Mouse (Mus musculus): ENCODE results near the gene Banp. TPM values are rescaled to one million over a fixed set of nuclear protein-coding genes. Genes with fewer than 3 reads are reported as not detected.

The Banp gene
- total and polyA plus RNA-seq, 3 experiments: 35.7 to 50.7 (median 42.5) TPM

- 0 out of 2 replicates have a peak, but pooled peaks cover 2% of the 10 kb centered on the region for H3K4me1 ChIP-seq (ENCODE audit: insufficient read depth, low read depth, low read length)
- H3K9me3 ChIP-seq (replicated peaks): no peaks in the 10 kb centered on the region
- H3K36me3 ChIP-seq (replicated peaks): no peaks in the 10 kb centered on the region
- no peak for ATAC-seq (ENCODE audit: extremely low read depth, insufficient number of reproducible peaks, low FRiP score, poor library complexity, severe bottlenecking)
- no peak for DNase-seq (ENCODE audit: low spot score)
- H3K4me3 ChIP-seq (ENCODE audit: low read depth, low read length): no peak overlapping the region
- peaks cover 78% of the 10 kb centered on the region for H3K27me3 ChIP-seq (ENCODE audit: insufficient read depth, low read length)
- TF ChIP-seq POLR2AphosphoS5 (IDR thresholded peaks at IDR 0.05; ENCODE audit: insufficient replicate concordance, low read depth, low read length): no peak
- no peak for TF ChIP-seq GATA2 (IDR thresholded peaks at IDR 0.05; ENCODE audit: borderline replicate concordance, low read depth, low read length)
- TF ChIP-seq CTCF (IDR thresholded peaks at IDR 0.05; ENCODE audit: low read depth, low read length): no peak
- TF ChIP-seq GATA1 (IDR thresholded peaks at IDR 0.05; ENCODE audit: borderline replicate concordance, low read length): no peak
- no peak for TF ChIP-seq TAL1 (conservative IDR thresholded peaks at IDR 0.05; ENCODE audit: low read depth, low read length)
Observed at GRCm38 (mm10) chr8:122069281-122069680, 119.7 kb downstream of the Banp start.

- no peak for TF ChIP-seq GATA1 (IDR thresholded peaks at IDR 0.05; ENCODE audit: borderline replicate concordance, low read length)
- TF ChIP-seq POLR2AphosphoS5 (IDR thresholded peaks at IDR 0.05; ENCODE audit: insufficient replicate concordance, low read depth, low read length): no peak
- no peak for TF ChIP-seq CTCF (IDR thresholded peaks at IDR 0.05; ENCODE audit: low read depth, low read length)
- TF ChIP-seq TAL1 (conservative IDR thresholded peaks at IDR 0.05; ENCODE audit: low read depth, low read length): no peak
- TF ChIP-seq GATA2 (IDR thresholded peaks at IDR 0.05; ENCODE audit: borderline replicate concordance, low read depth, low read length): no peak
- H3K4me3 ChIP-seq (ENCODE audit: low read depth, low read length): no peak overlapping the region
- 0 out of 2 replicates have a peak, but pooled peaks cover 2% of the 10 kb centered on the region for H3K4me1 ChIP-seq (ENCODE audit: insufficient read depth, low read depth, low read length)
- DNase-seq (ENCODE audit: low spot score): no peak
- no peaks in the 10 kb centered on the region for H3K36me3 ChIP-seq (replicated peaks)
- H3K27me3 ChIP-seq (ENCODE audit: insufficient read depth, low read length): peaks cover 81% of the 10 kb centered on the region
- no peak for ATAC-seq (ENCODE audit: extremely low read depth, insufficient number of reproducible peaks, low FRiP score, poor library complexity, severe bottlenecking)
- H3K9me3 ChIP-seq (replicated peaks): no peaks in the 10 kb centered on the region
Observed at GRCm38 (mm10) chr8:122071193-122071592, 121.6 kb downstream of the Banp start.

- Histone ChIP-seq H3K27me3 (ENCODE audit: insufficient read depth, low read length) (peaks cover 74% of the 10 kb centered on the region), H3K9me3 (replicated peaks) (no peaks in the 10 kb centered on the region), H3K36me3 (replicated peaks) (no peaks in the 10 kb centered on the region), H3K4me1 (ENCODE audit: insufficient read depth, low read depth, low read length) (0 out of 2 replicates have a peak, but pooled peaks cover 2% of the 10 kb centered on the region), H3K4me3 (ENCODE audit: low read depth, low read length) (no peak overlapping the region)
- ATAC-seq (ENCODE audit: extremely low read depth, insufficient number of reproducible peaks, low FRiP score, poor library complexity, severe bottlenecking) (no peak), DNase-seq (ENCODE audit: low spot score) (no peak)
- no peak for TF ChIP-seq POLR2AphosphoS5 (IDR thresholded peaks at IDR 0.05; ENCODE audit: insufficient replicate concordance, low read depth, low read length)
- no peak for TF ChIP-seq GATA1 (IDR thresholded peaks at IDR 0.05; ENCODE audit: borderline replicate concordance, low read length)
- no peak for TF ChIP-seq TAL1 (conservative IDR thresholded peaks at IDR 0.05; ENCODE audit: low read depth, low read length)
- TF ChIP-seq CTCF (IDR thresholded peaks at IDR 0.05; ENCODE audit: low read depth, low read length): no peak
- no peak for TF ChIP-seq GATA2 (IDR thresholded peaks at IDR 0.05; ENCODE audit: borderline replicate concordance, low read depth, low read length)
Observed at GRCm38 (mm10) chr8:122073964-122074363, 124.4 kb downstream of the Banp start.

GRCm38 (mm10) chr8:122074442-122074841 is 124.9 kb downstream of the Banp start:
- Histone ChIP-seq H3K4me3 (ENCODE audit: low read depth, low read length) (no peak overlapping the region), H3K4me1 (ENCODE audit: insufficient read depth, low read depth, low read length) (no peaks in the 10 kb centered on the region), H3K9me3 (replicated peaks) (no peaks in the 10 kb centered on the region), H3K36me3 (replicated peaks) (no peaks in the 10 kb centered on the region), H3K27me3 (ENCODE audit: insufficient read depth, low read length) (peaks cover 74% of the 10 kb centered on the region)
- TF ChIP-seq GATA1 (IDR thresholded peaks at IDR 0.05; ENCODE audit: borderline replicate concordance, low read length) (no peak), TAL1 (conservative IDR thresholded peaks at IDR 0.05; ENCODE audit: low read depth, low read length) (no peak), CTCF (IDR thresholded peaks at IDR 0.05; ENCODE audit: low read depth, low read length) (no peak)
- ATAC-seq (ENCODE audit: extremely low read depth, insufficient number of reproducible peaks, low FRiP score, poor library complexity, severe bottlenecking): no peak
- no peak for DNase-seq (ENCODE audit: low spot score)

- Histone ChIP-seq H3K4me3 (ENCODE audit: low read depth, low read length) (no peak overlapping the region), H3K4me1 (ENCODE audit: insufficient read depth, low read depth, low read length) (no peaks in the 10 kb centered on the region), H3K9me3 (replicated peaks) (no peaks in the 10 kb centered on the region), H3K36me3 (replicated peaks) (no peaks in the 10 kb centered on the region), H3K27me3 (ENCODE audit: insufficient read depth, low read length) (peaks cover 74% of the 10 kb centered on the region)
- TF ChIP-seq CTCF (IDR thresholded peaks at IDR 0.05; ENCODE audit: low read depth, low read length) (no peak), GATA2 (IDR thresholded peaks at IDR 0.05; ENCODE audit: borderline replicate concordance, low read depth, low read length) (no peak), POLR2AphosphoS5 (IDR thresholded peaks at IDR 0.05; ENCODE audit: insufficient replicate concordance, low read depth, low read length) (no peak), GATA1 (IDR thresholded peaks at IDR 0.05; ENCODE audit: borderline replicate concordance, low read length) (no peak)
- ATAC-seq (ENCODE audit: extremely low read depth, insufficient number of reproducible peaks, low FRiP score, poor library complexity, severe bottlenecking) (no peak), DNase-seq (ENCODE audit: low spot score) (no peak)
Observed at GRCm38 (mm10) chr8:122074977-122075376, 125.4 kb downstream of the Banp start.

GRCm38 (mm10) chr8:122076183-122076842 is 126.8 kb downstream of the Banp start:
- Histone ChIP-seq H3K4me1 (ENCODE audit: insufficient read depth, low read depth, low read length) (no peaks in the 10 kb centered on the region), H3K36me3 (replicated peaks) (no peaks in the 10 kb centered on the region), H3K9me3 (replicated peaks) (no peaks in the 10 kb centered on the region), H3K27me3 (ENCODE audit: insufficient read depth, low read length) (peaks cover 67% of the 10 kb centered on the region), H3K4me3 (ENCODE audit: low read depth, low read length) (no peak overlapping the region)
- ATAC-seq (ENCODE audit: extremely low read depth, insufficient number of reproducible peaks, low FRiP score, poor library complexity, severe bottlenecking) (no peak), DNase-seq (ENCODE audit: low spot score) (no peak)
- TF ChIP-seq TAL1 (conservative IDR thresholded peaks at IDR 0.05; ENCODE audit: low read depth, low read length): no peak
- no peak for TF ChIP-seq GATA2 (IDR thresholded peaks at IDR 0.05; ENCODE audit: borderline replicate concordance, low read depth, low read length)
- no peak for TF ChIP-seq CTCF (IDR thresholded peaks at IDR 0.05; ENCODE audit: low read depth, low read length)
- no peak for TF ChIP-seq POLR2AphosphoS5 (IDR thresholded peaks at IDR 0.05; ENCODE audit: insufficient replicate concordance, low read depth, low read length)
- TF ChIP-seq GATA1 (IDR thresholded peaks at IDR 0.05; ENCODE audit: borderline replicate concordance, low read length): no peak
